Mouse (Mus musculus): ENCODE data around the gene Foxm1. TPM values are rescaled to one million over a fixed set of nuclear protein-coding genes. Genes with fewer than 3 reads are reported as not detected.
A peak's percentile ranks its signal among the peaks of the same experiment; 100 is the strongest.

The Foxm1 gene
- 4.6 and 4.9 TPM in 2 replicates for polyA plus RNA-seq (2014; fragmentation: Nextera tagmentation; extraction: Ambion mirVana)

GRCm38 (mm10) chr6:128362381-128363006 lies at the start of gene Foxm1, which contains the start of gene Rhno1:
TSS of gene Foxm1 (plus strand) at chr6:128362967.
TSS of gene Rhno1 (minus strand) at chr6:128362911.
- peak within 1 kb of the TSS; percentile 86 for H3K27ac ChIP-seq (ENCODE audit: low read depth, low read length)
- H3K27me3 ChIP-seq (ENCODE audit: control insufficient read depth, insufficient read depth, low read length): no peaks in the 10 kb centered on the region
- no peaks in the 10 kb centered on the region for H3K9me3 ChIP-seq (ENCODE audit: control insufficient read depth, low read length)
- under 1% methylated on average over 62 of the region's 76 CpGs for WGBS
- peak; percentile 90 for ATAC-seq (ENCODE audit: low read depth)
- H3K4me2 ChIP-seq (ENCODE audit: low read depth, low read length): peak within 1 kb of the TSS; percentile 98
- peak within 1 kb of the TSS; percentile 78 for H3K9ac ChIP-seq (replicated peaks; ENCODE audit: low read depth, low read length)
- H3K36me3 ChIP-seq (ENCODE audit: control insufficient read depth, insufficient read depth, low read length): no peaks in the 10 kb centered on the region
- peaks cover 13% of the 10 kb centered on the region for H3K4me1 ChIP-seq (ENCODE audit: control insufficient read depth, insufficient read depth, low read length)
- H3K4me3 ChIP-seq (ENCODE audit: low read depth, low read length): peak within 1 kb of the TSS; percentile 89

GRCm38 (mm10) chr6:128314796-128315195 lies 48.0 kb upstream of the Foxm1 start:
- no peaks in the 10 kb centered on the region for H3K27me3 ChIP-seq (ENCODE audit: control insufficient read depth, insufficient read depth, low read length)
- H3K4me1 ChIP-seq (ENCODE audit: control insufficient read depth, insufficient read depth, low read length): no peaks in the 10 kb centered on the region
- no peak overlapping the region for H3K9ac ChIP-seq (replicated peaks; ENCODE audit: low read depth, low read length)
- ATAC-seq (ENCODE audit: low read depth): no peak
- no peak overlapping the region for H3K4me2 ChIP-seq (ENCODE audit: low read depth, low read length)
- H3K36me3 ChIP-seq (ENCODE audit: control insufficient read depth, insufficient read depth, low read length): no peaks in the 10 kb centered on the region
- WGBS: 81% methylated on average over 6 of the region's 6 CpGs
- H3K9me3 ChIP-seq (ENCODE audit: control insufficient read depth, low read length): no peaks in the 10 kb centered on the region
- H3K4me3 ChIP-seq (ENCODE audit: low read depth, low read length): no peak overlapping the region
- H3K27ac ChIP-seq (ENCODE audit: low read depth, low read length): no peak overlapping the region

GRCm38 (mm10) chr6:128315597-128315996 lies 47.2 kb upstream of the Foxm1 start:
- no peak overlapping the region for H3K4me3 ChIP-seq (ENCODE audit: low read depth, low read length)
- H3K36me3 ChIP-seq (ENCODE audit: control insufficient read depth, insufficient read depth, low read length): no peaks in the 10 kb centered on the region
- H3K27me3 ChIP-seq (ENCODE audit: control insufficient read depth, insufficient read depth, low read length): no peaks in the 10 kb centered on the region
- H3K27ac ChIP-seq (ENCODE audit: low read depth, low read length): no peak overlapping the region
- H3K9me3 ChIP-seq (ENCODE audit: control insufficient read depth, low read length): no peaks in the 10 kb centered on the region
- 82% methylated on average over 8 of the region's 8 CpGs for WGBS
- no peaks in the 10 kb centered on the region for H3K4me1 ChIP-seq (ENCODE audit: control insufficient read depth, insufficient read depth, low read length)
- no peak overlapping the region for H3K9ac ChIP-seq (replicated peaks; ENCODE audit: low read depth, low read length)
- no peak for ATAC-seq (ENCODE audit: low read depth)
- H3K4me2 ChIP-seq (ENCODE audit: low read depth, low read length): no peak overlapping the region

GRCm38 (mm10) chr6:128318317-128318716 lies 44.5 kb upstream of the Foxm1 start:
- Histone ChIP-seq H3K9ac (replicated peaks; ENCODE audit: low read depth, low read length) (no peak overlapping the region), H3K4me2 (ENCODE audit: low read depth, low read length) (no peak overlapping the region), H3K27ac (ENCODE audit: low read depth, low read length) (no peak overlapping the region), H3K9me3 (ENCODE audit: control insufficient read depth, low read length) (no peaks in the 10 kb centered on the region), H3K36me3 (ENCODE audit: control insufficient read depth, insufficient read depth, low read length) (peaks cover 15% of the 10 kb centered on the region), H3K4me1 (ENCODE audit: control insufficient read depth, insufficient read depth, low read length) (no peaks in the 10 kb centered on the region), H3K27me3 (ENCODE audit: control insufficient read depth, insufficient read depth, low read length) (no peaks in the 10 kb centered on the region), H3K4me3 (ENCODE audit: low read depth, low read length) (no peak overlapping the region)
- ATAC-seq (ENCODE audit: low read depth): peak; percentile 68
- WGBS: 12% methylated on average over 4 of the region's 4 CpGs

GRCm38 (mm10) chr6:128334397-128335124 lies 28.2 kb upstream of the Foxm1 start:
- Histone ChIP-seq H3K4me3 (ENCODE audit: low read depth, low read length) (no peak overlapping the region), H3K4me2 (ENCODE audit: low read depth, low read length) (no peak overlapping the region), H3K9ac (replicated peaks; ENCODE audit: low read depth, low read length) (no peak overlapping the region), H3K27ac (ENCODE audit: low read depth, low read length) (peak overlapping the region; percentile 5; the same call in 1 of the 2 replicates), H3K4me1 (ENCODE audit: control insufficient read depth, insufficient read depth, low read length) (no peaks in the 10 kb centered on the region), H3K27me3 (ENCODE audit: control insufficient read depth, insufficient read depth, low read length) (no peaks in the 10 kb centered on the region), H3K36me3 (ENCODE audit: control insufficient read depth, insufficient read depth, low read length) (peaks cover 13% of the 10 kb centered on the region), H3K9me3 (ENCODE audit: control insufficient read depth, low read length) (no peaks in the 10 kb centered on the region)
- WGBS: 22% methylated on average over 12 of the region's 12 CpGs
- ATAC-seq (ENCODE audit: low read depth): peak; percentile 75; the same call in 1 of the 2 replicates

- Histone ChIP-seq H3K27ac (ENCODE audit: low read depth, low read length) (no peak overlapping the region; the same call in 1 of the 2 replicates), H3K9ac (replicated peaks; ENCODE audit: low read depth, low read length) (no peak overlapping the region), H3K9me3 (ENCODE audit: control insufficient read depth, low read length) (no peaks in the 10 kb centered on the region), H3K4me3 (ENCODE audit: low read depth, low read length) (no peak overlapping the region), H3K4me1 (ENCODE audit: control insufficient read depth, insufficient read depth, low read length) (no peaks in the 10 kb centered on the region), H3K36me3 (ENCODE audit: control insufficient read depth, insufficient read depth, low read length) (peaks cover 8% of the 10 kb centered on the region), H3K4me2 (ENCODE audit: low read depth, low read length) (no peak overlapping the region), H3K27me3 (ENCODE audit: control insufficient read depth, insufficient read depth, low read length) (no peaks in the 10 kb centered on the region)
- WGBS: 83% methylated on average over 7 of the region's 7 CpGs
- ATAC-seq (ENCODE audit: low read depth): no peak
Measured at GRCm38 (mm10) chr6:128337467-128337866, 25.3 kb upstream of the Foxm1 start.

GRCm38 (mm10) chr6:128338876-128339275 lies 23.9 kb upstream of the Foxm1 start:
- ATAC-seq (ENCODE audit: low read depth): 0 out of 2 replicates have a peak, but pooled peaks have one; percentile 26
- no peak overlapping the region for H3K27ac ChIP-seq (ENCODE audit: low read depth, low read length)

GRCm38 (mm10) chr6:128341956-128342723 lies 20.6 kb upstream of the Foxm1 start:
- ATAC-seq (ENCODE audit: low read depth): no peak
- 94% methylated on average over 11 of the region's 11 CpGs for WGBS
- Histone ChIP-seq H3K4me2 (ENCODE audit: low read depth, low read length) (no peak overlapping the region), H3K27me3 (ENCODE audit: control insufficient read depth, insufficient read depth, low read length) (no peaks in the 10 kb centered on the region), H3K36me3 (ENCODE audit: control insufficient read depth, insufficient read depth, low read length) (0 out of 2 replicates have a peak, but pooled peaks cover 6% of the 10 kb centered on the region), H3K9ac (replicated peaks; ENCODE audit: low read depth, low read length) (no peak overlapping the region), H3K27ac (ENCODE audit: low read depth, low read length) (no peak overlapping the region), H3K4me3 (ENCODE audit: low read depth, low read length) (no peak overlapping the region), H3K9me3 (ENCODE audit: control insufficient read depth, low read length) (no peaks in the 10 kb centered on the region), H3K4me1 (ENCODE audit: control insufficient read depth, insufficient read depth, low read length) (no peaks in the 10 kb centered on the region)

More at GRCm38 (mm10) chr6:128338876-128339275, 23.9 kb upstream of the Foxm1 start:
- Histone ChIP-seq H3K4me2 (ENCODE audit: low read depth, low read length) (no peak overlapping the region), H3K27me3 (ENCODE audit: control insufficient read depth, insufficient read depth, low read length) (no peaks in the 10 kb centered on the region), H3K36me3 (ENCODE audit: control insufficient read depth, insufficient read depth, low read length) (0 out of 2 replicates have a peak, but pooled peaks cover 6% of the 10 kb centered on the region), H3K9me3 (ENCODE audit: control insufficient read depth, low read length) (no peaks in the 10 kb centered on the region), H3K4me3 (ENCODE audit: low read depth, low read length) (no peak overlapping the region), H3K9ac (replicated peaks; ENCODE audit: low read depth, low read length) (no peak overlapping the region), H3K4me1 (ENCODE audit: control insufficient read depth, insufficient read depth, low read length) (no peaks in the 10 kb centered on the region)
- WGBS: 43% methylated on average over 5 of the region's 5 CpGs
